Mouse (Mus musculus) lung, postnatal 10 days (tissue): Measurements from ENCODE around the gene Gm973.

Experiments
- DNase-seq: peaks from one replicate; pipeline ENCODE4 v3.0.0; 2021

Gm973 gene

DNA sequence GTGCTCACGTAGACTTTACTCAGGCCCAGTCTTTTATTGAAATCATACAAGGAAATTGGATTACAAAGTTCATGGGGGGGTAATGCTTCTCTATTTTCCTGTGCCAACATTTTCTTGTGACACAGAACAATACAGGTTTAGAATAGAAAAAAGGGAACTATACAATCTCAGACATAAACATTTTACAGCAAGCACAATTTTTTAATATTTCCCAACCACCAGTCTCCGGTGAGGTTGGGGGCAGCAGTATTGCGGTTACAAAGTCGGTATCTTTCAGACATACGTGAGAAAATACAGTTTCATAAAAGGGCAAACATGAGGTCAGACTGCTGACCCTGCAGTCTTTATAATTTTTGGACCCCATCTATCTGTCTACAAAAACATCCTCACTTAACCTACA lies 20.1 kb upstream of the Gm973 start:
- DNase-seq: no peak

DNA sequence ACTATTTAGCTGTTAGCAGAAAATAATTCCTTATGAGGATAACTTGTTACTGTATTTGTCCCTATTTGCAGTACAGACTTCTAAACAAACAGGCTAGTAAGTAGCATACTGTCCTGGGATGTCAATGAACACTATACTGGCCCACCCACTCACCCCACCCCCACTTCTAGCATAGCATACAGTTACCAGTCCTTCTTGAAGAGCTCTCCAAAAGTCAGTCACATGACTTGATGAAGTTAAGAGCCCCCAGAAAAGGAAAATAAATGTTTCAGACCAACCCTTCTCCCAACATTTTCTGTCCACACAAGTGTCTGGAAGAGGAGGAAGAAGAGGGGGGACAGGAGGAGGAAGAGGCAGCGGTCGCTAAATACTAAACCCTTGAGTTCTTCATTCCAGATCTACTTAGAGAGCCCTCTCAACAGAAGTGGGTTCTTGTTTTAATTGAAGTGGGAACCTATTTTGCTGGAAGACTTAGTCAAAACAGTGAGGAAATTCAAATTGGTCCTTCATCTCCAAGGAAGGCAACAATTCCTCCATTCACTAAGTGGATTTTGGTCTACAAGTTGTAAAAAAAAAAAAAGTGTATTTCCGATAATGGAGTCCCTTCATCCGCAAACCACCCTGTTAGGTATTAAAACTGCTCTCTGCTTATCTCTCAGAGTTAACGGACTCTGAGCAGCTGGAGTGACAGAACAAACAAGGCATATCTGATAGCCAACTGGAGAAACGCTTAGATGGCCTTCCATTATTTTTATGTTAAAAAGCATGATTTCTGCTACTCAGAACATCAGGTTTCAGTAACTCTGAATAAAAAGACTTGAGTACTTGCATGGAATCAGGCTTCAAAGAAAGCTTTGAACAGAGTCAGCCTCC lies 18.1 kb upstream of the Gm973 start:
- DNase-seq: no peak

- no peak for DNase-seq
These were observed 16.7 kb upstream of the Gm973 start for GRCm38 (mm10) chr1:59499327-59499726.

GRCm38 (mm10) chr1:59502355-59502754 lies 13.7 kb upstream of the Gm973 start:
- no peak for DNase-seq

DNA sequence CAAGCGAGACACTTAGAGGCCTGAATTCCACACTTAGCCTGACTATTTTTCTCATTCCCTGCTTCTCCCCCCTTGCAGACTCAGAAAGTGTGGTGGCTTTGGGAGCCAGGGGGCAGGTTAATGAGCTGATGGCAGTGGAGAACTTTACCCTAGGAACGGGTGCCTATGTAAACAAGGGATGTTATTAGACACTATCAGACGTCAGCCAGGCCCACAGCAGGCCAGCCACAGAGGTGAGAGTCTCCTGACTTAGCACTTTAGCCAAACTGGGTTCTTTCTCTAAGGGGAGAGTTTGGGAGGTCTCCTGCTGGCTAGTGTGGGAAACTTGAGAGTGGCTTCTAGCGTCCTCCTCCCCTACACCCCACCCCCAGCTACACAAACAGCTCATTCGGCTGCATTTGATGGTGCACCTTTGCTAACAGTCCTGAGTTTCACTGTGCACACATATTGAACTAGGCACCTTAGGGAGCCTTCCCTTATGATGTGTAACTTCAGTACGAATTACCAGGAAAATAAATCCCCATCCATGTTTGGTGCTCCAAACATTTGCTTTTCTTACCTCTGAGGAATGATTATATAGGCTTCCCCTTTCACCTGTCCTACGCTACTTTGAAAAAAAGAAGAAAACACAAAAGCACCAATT lies 12.3 kb upstream of the Gm973 start:
- no peak for DNase-seq

GRCm38 (mm10) chr1:59504302-59504700 lies 11.8 kb upstream of the Gm973 start:
- no peak for DNase-seq

GRCm38 (mm10) chr1:59508463-59509139 lies 7.5 kb upstream of the Gm973 start:
- peak; percentile 84 for DNase-seq

GRCm38 (mm10) chr1:59511566-59512270 lies 4.3 kb upstream of the Gm973 start:
- no peak for DNase-seq

DNA sequence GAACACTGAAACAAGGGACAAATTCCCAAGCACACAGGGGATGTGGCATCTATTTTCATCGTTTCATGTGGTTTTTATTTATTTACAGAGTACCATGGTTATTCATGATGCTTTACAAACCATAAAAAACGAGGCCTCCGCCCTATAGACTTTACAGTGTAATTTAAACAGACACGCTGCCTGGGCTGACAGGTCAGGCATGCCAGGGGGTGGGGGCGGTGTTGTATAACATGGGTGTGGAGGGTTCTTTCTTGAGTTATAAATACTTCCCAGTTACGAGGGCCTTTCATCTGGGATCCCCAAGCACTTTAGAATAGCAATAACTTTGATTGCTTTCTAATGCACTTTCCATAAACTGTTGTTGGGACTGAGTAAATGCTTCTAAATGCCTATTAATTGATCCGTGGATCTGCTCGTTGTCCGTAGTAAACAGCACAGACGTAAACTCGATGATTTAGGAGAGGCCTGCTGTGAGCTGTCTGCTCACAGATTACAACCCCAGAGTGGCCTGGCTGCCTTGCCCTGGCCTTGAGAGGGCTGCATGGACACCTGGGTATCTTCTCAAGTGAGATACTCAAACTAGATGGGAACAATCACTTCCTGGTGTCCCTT lies 4.3 kb downstream of the Gm973 start:
- DNase-seq: no peak

DNA sequence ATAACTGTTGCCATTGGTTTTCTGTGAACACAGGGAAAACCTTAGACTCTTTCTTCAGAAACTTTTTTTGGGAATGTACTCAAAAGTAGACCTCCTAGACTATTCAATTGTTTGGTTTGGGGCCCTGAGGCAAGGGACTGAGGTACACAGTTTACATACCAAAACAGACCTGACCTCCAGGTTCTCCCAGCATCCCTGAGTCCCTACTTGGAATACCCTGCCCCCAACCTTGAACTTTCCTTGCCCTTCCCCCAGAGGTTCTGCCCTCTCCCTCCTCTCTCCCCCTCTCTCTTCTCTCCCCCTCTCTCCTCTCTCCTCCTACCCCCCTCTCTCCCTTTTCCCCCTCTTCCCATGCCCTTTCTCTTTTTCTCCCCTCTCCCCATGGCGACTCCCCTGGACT lies 6.4 kb downstream of the Gm973 start:
- DNase-seq: no peak

DNA sequence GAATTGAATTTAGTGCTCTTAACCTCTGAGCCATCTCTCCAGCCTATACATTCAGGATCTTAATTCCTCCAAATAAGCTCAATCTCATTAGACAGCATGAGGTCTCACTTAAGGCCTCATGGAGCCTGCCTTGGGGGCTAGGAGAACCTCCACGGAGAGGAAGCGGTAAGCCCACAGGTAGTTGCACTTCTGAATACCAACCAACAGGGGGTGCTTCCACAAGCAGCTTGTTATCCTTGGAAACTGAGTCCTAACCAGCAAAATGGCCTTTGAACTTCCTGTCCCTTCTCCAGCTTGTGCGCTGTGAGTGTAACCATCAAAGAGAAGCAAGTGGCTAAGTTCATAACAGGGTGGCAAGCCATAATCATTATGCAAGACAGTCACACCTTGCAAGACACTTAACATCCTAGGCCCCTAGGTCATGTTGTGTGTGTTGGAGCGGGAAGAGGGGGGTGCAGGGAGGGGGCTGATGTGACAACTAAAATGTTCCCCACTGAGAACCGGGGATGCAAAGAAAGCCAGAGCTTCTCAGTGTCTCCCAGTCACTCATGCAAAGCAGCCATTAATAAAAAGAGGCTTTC lies 7.4 kb downstream of the Gm973 start:
- no peak for DNase-seq

GRCm38 (mm10) chr1:59524071-59524470 lies 8.0 kb downstream of the Gm973 start:
- DNase-seq: no peak

DNA sequence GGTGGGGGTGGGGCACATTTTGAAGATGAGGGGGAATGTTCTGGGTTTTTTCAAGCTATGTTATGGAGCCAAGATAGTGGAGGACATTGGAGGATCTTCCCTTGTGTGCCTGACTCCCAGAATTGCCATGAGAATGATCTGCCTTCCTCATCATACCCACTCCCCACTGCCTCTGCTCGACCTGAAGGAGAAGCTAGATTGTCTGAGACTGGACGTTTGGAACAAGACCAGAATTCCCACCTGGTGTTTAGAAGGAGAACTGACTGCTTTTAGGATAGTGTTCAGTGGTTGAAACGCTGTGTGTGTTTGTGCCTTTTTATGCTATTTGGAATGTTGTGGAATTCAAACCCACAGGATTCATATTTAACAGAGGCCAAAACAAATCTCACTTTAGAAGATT lies 8.7 kb downstream of the Gm973 start:
- DNase-seq: no peak

DNA sequence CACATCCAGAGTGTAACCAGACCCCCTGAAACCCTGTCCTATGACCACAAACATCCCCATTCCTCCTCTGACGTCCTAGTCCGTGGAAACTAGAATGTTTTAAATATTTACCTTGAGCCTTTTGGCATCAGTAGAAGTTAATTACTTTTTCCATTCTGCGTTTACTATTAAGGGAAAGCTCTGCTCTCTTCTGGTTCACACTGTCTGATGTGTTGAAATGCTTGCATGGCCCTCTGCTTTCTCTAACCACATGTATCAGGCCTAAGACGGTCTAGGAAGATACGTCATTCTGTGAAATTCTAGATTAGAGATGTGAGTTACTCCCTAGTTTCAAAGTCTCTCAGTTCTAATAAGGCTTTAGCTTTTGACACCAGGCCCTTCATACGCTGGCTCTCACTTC lies 11.2 kb downstream of the Gm973 start:
- DNase-seq: no peak

- no peak for DNase-seq
These were observed 19.1 kb downstream of the Gm973 start for GRCm38 (mm10) chr1:59534976-59535810.

DNA sequence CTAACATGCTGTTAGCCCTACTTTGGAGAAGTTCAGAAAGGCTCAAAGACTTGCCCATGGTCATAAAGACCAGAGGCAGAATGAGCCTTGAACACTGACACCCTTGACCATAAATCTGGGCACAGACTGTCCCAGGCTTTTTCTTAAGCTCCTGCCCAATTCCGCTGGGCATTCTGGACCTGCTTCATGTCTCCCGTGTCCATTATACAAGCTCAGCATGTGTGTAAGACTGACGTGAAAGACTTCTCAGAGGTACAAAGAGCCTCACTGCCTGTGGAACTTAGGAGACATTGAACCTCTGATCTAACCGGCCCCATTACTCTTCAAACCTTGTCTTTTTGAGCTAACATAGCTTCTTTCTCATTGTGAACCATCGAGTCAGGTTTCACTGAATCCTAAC lies 22.3 kb downstream of the Gm973 start:
- no peak for DNase-seq

GRCm38 (mm10) chr1:59540537-59541148 lies 24.6 kb downstream of the Gm973 start:
- no peak for DNase-seq

GRCm38 (mm10) chr1:59541271-59542020 lies 25.4 kb downstream of the Gm973 start:
- no peak for DNase-seq

GRCm38 (mm10) chr1:59542231-59542630 lies 26.2 kb downstream of the Gm973 start:
- no peak for DNase-seq

GRCm38 (mm10) chr1:59543911-59544310 lies 27.8 kb downstream of the Gm973 start:
- DNase-seq: no peak
